Mouse (Mus musculus) monocyte, adult 5-6 weeks (primary cell): ENCODE measurements around the gene Cwf19l2. TPM values are rescaled to one million over a fixed set of nuclear protein-coding genes. Genes with fewer than 3 reads are reported as not detected.
"Not testable (repeated sequence)": the region's sequence is repeated elsewhere in the genome, so short reads cannot be mapped to it uniquely, and the experiment has no call there.

ENCODE experiments used
- ATAC-seq: fragments of 153-309, 156-312 bp; replicated peaks from 2 replicates; pipeline ENCODE4 v1.8.0; 2017; ENCODE audit warnings: mild to moderate bottlenecking; ENCODE audit not compliant: low TSS enrichment, insufficient number of reproducible peaks, severe bottlenecking, poor library complexity, low FRiP score
- total RNA-seq: library from RNA; stranded (forward); fragments of 200-1000, 200-491, 200-594 nt; gene quantifications from 3 replicates; pipeline ENCODE4 v1.2.3, GENCODE M21; 2017

The Cwf19l2 gene
- 44.8 to 73.9 TPM (median 47.9 TPM) in 3 replicates for total RNA-seq

DNA sequence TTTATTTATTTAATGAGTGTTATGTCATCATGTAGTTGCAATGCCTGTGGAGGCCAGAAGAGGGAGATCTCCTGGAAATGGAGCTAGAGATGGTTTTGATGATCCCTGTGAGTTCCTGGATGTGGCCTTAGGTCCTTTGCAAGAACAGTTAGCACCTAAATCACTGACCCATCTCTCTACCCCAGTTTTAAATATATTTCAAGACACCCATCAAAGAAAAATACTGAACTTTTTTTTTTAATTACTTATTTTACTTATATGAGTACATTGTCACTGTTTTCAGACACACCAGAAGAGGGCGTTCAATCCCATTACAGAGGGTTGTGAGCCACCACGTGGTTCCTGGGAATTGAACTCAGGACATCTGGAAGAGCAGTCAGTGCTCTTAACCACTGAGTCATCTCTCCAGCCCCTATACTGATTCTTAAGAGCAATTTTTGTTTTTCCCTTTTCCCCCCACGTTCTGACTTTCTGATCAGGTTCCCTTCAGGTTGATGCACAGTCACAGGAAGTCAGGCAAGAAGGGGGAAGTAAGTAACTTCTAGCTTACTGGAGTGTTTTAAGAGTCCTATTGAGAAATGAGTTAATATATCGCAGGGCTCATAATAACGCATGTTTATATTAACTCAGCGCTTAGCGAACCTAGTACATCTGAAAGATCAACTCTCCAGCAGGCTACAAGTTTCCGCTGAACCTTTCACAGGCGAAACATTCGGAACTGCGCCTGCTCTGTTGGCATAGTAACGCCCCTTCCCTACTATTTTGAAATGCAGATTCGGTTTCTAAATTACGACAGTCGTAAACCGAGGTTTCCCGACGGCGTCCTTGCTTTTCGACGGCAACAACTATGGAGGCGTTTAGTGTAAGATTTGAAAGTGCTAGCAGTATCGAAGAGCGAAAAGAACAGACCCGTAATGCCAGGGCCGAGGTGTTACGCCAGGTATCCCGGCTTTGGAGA, at the start of gene Cwf19l2:
TSS of gene Cwf19l2 (plus strand) at position 342 of the 958 bp plus-strand sequence.
- peak; percentile 95 for ATAC-seq

DNA sequence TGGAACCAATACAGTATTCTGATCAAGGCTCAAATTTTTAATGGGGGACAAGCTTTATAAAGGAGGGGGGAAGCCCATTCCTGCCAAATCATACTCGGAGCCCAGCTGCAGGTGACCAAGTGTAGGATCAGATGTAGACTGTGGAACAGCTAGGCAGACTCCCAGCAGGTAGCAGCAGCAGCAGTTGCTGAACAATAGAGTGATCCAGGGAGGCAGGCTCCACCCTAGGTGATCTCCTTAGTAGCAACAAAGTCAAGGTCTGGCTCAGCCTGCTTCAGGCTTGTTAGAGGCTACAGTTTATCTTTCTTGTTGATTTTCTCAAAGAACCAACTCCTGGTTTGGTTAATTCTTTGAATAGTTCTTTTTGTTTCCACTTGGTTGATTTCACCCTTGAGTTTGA, 27.1 kb upstream of the Cwf19l2 start:
- not testable (repeated sequence) for ATAC-seq

- no peak for ATAC-seq
Measured at GRCm38 (mm10) chr9:3404372-3404771, 980 bp downstream of the Cwf19l2 start.

- ATAC-seq, result not testable (repeated sequence)
Measured at GRCm38 (mm10) chr9:3439555-3440300, 36.3 kb downstream of the Cwf19l2 start.

DNA sequence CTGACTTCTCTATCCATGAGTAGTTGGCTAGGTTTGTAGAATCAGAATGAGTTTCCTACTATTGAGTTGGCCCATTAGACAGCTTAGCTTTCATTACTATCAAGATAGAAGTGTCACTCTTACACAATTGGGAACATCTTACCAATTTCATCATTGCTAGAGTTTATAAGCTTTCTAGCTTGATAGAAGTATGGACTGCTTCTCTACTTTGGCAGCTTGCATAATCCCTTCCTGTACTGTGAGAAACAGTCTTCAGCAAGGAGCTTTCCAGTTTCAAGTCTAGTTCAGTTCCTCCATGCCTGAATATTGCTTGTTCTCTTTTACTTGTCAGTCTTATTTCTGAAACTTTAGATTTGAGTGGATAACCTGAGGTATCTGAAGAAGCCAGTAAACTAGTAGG, 68.5 kb downstream of the Cwf19l2 start:
- no peak for ATAC-seq

DNA sequence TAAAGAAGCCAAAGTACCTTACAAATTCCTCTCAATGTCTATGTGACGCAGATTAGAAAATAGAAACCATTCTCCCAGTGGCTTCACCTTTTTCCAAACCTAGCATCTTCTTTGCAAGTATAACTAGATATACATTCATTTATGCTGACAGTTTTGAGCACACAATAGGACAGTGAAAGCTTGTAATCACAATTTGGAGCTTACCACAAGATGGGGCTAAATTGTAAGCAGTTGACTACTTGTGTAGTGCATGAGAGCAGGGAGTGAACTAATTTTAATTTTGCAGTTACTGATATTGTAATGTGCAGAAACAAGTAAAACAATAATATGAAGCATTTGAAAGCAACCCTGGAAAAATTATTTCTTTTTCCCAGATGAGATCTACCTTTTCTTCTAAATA, 115.3 kb downstream of the Cwf19l2 start:
- no peak for ATAC-seq

GRCm38 (mm10) chr9:3519178-3519577, 115.8 kb downstream of the Cwf19l2 start:
- ATAC-seq, result no peak

DNA sequence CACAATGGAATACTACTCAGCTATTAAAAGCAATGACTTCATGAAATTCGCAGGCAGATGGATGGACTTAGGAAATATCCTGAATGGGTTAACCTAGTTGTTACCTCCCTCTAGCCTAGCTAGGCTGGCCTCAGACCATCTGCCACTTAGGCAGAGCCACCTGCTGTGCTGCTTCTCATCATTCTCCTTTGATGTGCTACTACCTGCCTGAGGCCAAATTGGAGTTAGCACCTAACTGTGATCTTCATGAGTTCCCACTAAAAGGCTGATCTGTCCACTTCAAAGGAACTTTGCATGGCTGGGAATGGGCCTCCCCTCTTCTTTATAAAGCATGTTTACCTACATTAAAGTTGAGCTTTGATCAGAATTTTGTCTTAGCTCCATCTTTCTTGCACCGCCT, 117.6 kb downstream of the Cwf19l2 start:
- ATAC-seq, result no peak

Other genes with a start within 250 kb of the Cwf19l2 start
- gene Alkbh8, start 68.5 kb upstream of the Cwf19l2 start, total RNA-seq, result 11.6 to 15.7 TPM (median 13.6 TPM) in 3 replicates
- not detected in 3 replicates for gene Gucy1a2, start 129.2 kb downstream of the Cwf19l2 start, total RNA-seq